Mouse (Mus musculus): ENCODE data around the gene Krtap5-2. TPM values are rescaled to one million over a fixed set of nuclear protein-coding genes. Genes with fewer than 3 reads are reported as not detected.
"Not testable (repeated sequence)": the region's sequence is repeated elsewhere in the genome, so short reads cannot be mapped to it uniquely, and the experiment has no call there.

Gene Krtap5-2
- not detected in 2 replicates for total RNA-seq (2015; ENCODE audit: low replicate concordance)
- not detected in 2 replicates for total RNA-seq (2017; ENCODE audit: low replicate concordance)

DNA sequence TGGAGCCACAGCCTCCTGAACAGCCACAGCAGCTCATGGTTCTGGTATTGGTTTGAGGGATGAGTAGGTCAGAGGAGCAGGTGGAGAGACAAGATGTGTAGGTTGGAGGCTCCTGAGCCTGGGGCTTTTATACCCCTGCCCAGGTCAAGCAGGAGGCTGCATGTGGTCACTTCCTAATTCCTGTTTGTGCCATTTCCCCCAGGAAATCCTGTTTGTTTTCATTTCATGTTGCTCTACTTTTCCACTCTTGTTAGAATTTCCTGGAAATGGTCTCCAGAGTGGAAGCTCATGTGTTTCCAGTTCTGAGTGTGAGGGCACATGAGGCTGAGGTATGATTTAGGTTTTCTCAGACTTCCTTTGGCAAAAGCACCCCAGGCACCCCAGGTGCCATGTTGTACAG, at the start of gene Krtap5-2:
Gene Krtap5-2 (minus strand): TSS at position 101 of the 400 bp plus-strand sequence.
- not testable (repeated sequence) for ATAC-seq (replicated peaks; ENCODE audit: low FRiP score, poor library complexity, severe bottlenecking)

GRCm38 (mm10) chr7:142224518-142224917, 48.7 kb upstream of the Krtap5-2 start:
- no peak for ATAC-seq (replicated peaks; ENCODE audit: low FRiP score, poor library complexity, severe bottlenecking)

GRCm38 (mm10) chr7:142212136-142212535, 36.3 kb upstream of the Krtap5-2 start:
- ATAC-seq (replicated peaks; ENCODE audit: low FRiP score, poor library complexity, severe bottlenecking): not testable (repeated sequence)

DNA sequence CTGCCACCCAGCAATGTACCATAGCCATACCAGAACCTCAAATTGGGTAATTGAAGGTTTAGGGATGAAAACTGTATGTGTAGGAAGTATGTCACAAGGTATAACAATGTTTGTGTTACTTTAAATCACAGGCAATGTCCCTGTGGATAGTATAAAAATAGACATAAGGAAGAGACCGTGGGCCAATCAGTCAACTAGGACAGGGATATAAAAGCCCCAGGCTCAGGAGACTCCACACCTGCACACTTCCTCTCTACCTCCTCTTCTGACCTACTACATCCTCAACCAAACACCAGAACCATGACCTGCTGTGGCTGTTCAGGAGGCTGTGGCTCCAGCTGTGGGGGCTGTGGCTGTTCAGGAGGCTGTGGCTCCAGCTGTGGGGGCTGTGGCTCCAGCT, 35.8 kb upstream of the Krtap5-2 start, which contains the start of gene Gm7579:
Gene Gm7579 (plus strand): TSS at position 301 of the 400 bp plus-strand sequence.
- no peak for ATAC-seq (replicated peaks; ENCODE audit: low FRiP score, poor library complexity, severe bottlenecking)

DNA sequence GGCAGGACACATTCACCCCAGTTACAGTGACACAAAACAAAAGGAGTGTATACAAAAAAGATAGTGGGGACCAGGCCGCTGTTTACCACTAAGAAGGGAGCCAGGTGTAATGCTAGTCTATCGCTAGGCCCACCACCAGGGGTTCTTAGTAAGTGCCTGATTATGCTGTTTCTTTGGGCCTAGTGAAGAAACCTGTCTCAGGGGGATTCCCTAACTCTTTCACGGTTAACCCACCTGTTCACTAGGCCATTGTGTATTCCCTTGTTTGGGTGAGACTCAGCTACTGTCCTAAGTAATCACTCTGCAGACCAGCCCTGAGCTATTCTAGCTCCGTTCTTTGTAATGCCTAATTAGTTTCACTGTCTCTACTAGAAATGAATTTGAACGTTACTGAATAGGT, 31.1 kb upstream of the Krtap5-2 start:
- ATAC-seq (replicated peaks; ENCODE audit: low FRiP score, poor library complexity, severe bottlenecking): not testable (repeated sequence)

GRCm38 (mm10) chr7:142205488-142205887, 29.7 kb upstream of the Krtap5-2 start:
- no peak for ATAC-seq (replicated peaks; ENCODE audit: low FRiP score, poor library complexity, severe bottlenecking)

- ATAC-seq (replicated peaks; ENCODE audit: low FRiP score, poor library complexity, severe bottlenecking): no peak
These were observed 25.3 kb upstream of the Krtap5-2 start, which contains the start of gene Krtap5-3 for GRCm38 (mm10) chr7:142201064-142201463. Gene Krtap5-3, plus strand, starts transcription at chr7:142201364.

DNA sequence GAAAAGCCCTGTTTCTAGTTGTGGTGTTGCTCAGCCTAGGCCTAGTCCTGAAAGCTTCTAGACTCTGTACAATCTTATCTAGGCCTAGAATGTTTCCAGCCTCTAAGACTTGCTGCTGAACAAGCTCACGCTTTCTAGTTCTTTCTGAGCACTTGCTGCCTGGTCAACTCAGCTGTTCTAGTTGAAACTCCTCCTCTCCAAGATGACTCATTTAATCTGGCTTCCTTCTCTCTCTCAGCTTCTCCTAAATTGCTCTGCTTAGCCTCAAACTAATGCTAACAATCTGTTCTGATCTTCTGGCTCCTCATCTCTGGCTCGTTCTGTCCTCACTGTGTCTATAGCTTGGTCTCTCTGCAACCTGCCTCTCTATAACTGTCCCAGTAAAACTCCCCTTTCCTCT, 22.9 kb upstream of the Krtap5-2 start:
- ATAC-seq (replicated peaks; ENCODE audit: low FRiP score, poor library complexity, severe bottlenecking): no peak

DNA sequence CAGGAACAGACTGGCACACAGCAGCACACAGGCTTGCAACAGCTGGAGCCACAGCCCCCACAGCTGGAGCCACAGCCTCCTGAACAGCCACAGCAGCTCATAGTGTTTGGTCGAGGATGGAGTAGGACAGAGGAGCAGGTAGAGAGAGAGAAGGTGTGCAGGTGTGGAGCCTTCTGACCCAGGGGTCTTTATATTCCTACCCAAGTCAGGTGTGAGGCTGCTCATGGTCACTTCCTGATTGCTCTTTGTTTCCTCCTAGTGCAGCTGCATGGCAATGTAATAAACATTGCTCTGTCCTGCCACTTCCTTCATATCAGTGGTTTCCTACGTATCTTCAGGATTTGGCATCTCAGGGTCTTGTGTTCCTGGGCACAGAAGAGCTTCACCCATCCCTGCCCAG, 14.5 kb upstream of the Krtap5-2 start, which contains the start of gene Gm10153:
Gene Gm10153 (minus strand): TSS at position 101 of the 400 bp plus-strand sequence.
- no peak for ATAC-seq (replicated peaks; ENCODE audit: low FRiP score, poor library complexity, severe bottlenecking)

- ATAC-seq (replicated peaks; ENCODE audit: low FRiP score, poor library complexity, severe bottlenecking): no peak
These were observed 12.4 kb upstream of the Krtap5-2 start for GRCm38 (mm10) chr7:142188156-142188555.

- ATAC-seq (replicated peaks; ENCODE audit: low FRiP score, poor library complexity, severe bottlenecking): no peak
These were observed 5.2 kb upstream of the Krtap5-2 start for GRCm38 (mm10) chr7:142181021-142181420.

GRCm38 (mm10) chr7:142178685-142179084, 2.9 kb upstream of the Krtap5-2 start:
- no peak for ATAC-seq (replicated peaks; ENCODE audit: low FRiP score, poor library complexity, severe bottlenecking)

- peak; percentile 68; the same call in 1 of the 2 replicates for ATAC-seq (replicated peaks; ENCODE audit: low FRiP score, poor library complexity, severe bottlenecking)
These were observed 6.0 kb downstream of the Krtap5-2 start for GRCm38 (mm10) chr7:142169836-142170235.

DNA sequence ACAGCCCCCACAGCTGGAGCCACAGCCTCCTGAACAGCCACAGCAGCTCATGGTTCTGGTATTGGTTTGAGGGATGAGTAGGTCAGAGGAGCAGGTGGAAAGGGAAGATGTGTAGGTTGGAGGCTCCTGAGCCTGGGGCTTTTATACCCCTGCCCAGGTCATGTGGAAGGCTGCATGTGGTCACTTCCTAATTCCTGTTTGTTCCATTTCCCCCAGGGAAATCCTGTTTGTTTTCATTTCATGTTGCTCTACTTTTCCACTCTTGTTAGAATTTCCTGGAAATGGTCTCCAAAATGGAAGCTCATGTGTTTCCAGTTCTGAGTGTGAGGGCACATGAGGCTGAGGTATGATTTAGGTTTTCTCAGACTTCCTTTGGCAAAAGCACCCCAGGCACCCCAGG, 10.2 kb downstream of the Krtap5-2 start, which contains the start of gene Gm4553:
Gene Gm4553 (minus strand): TSS at position 101 of the 400 bp plus-strand sequence.
- ATAC-seq (replicated peaks; ENCODE audit: low FRiP score, poor library complexity, severe bottlenecking): not testable (repeated sequence)

DNA sequence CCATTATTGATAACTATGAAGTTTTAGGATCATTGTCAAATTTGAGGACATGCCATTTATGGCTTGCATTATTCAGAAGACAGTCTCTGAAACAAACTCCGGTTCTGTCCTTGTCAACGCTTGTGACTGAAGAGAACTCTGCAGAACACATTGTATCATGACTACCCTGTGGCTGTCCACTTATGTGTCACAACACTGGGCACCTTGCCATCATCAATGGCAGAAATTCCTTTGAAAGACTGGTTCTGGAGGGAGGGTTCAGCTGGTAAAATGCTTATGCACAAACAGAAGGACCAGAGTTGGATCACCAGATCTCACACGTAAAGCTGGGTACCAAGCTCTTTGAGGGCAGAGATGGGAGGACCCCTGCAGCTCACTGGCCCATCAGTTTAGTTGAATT, 16.4 kb downstream of the Krtap5-2 start:
- no peak for ATAC-seq (replicated peaks; ENCODE audit: low FRiP score, poor library complexity, severe bottlenecking)

- ATAC-seq (replicated peaks; ENCODE audit: low FRiP score, poor library complexity, severe bottlenecking): not testable (repeated sequence)
These were observed 18.8 kb downstream of the Krtap5-2 start, which contains the start of gene Gm29735 for GRCm38 (mm10) chr7:142157013-142157412. Gene Gm29735, minus strand, starts transcription at chr7:142157113.

DNA sequence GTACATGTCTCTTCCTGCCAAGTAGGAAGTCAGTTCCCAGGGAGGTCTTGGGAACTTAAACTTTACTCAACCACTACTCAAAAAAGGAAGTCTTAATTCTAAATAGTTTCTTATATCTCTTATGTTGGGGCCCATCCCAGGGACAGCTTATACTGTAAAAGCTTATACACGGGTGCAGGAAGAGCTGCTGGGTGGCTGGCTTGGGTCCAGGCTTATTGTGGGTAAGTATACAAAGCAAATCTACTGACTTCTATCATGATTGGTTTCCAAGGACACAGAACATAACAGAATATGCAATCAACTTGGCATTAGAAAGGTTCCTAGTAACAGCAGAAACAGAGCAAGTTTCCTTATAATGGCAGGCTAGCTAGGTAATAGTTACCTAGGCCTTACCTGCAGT, 20.5 kb downstream of the Krtap5-2 start:
- ATAC-seq (replicated peaks; ENCODE audit: low FRiP score, poor library complexity, severe bottlenecking): no peak

DNA sequence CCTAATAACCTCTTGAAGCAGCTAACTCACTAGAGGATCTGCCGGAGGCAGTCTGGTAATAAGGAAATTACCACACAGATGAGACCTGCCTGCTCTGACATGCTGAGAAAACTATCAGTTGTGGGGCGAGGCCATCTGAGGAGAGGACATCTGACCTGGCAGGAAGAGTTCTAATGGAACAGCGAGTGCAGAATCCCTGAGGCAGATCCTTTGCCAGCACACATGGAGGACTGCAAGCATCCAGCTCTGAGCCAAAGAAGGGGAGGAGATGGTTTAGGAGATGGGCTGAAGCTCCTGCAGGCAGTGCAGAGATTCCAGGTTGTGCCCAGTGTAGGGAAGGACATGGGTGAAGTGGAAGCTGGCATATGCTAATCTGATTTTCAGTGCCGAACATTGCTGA, 23.6 kb downstream of the Krtap5-2 start:
- ATAC-seq (replicated peaks; ENCODE audit: low FRiP score, poor library complexity, severe bottlenecking): no peak

GRCm38 (mm10) chr7:142148633-142149032, 27.2 kb downstream of the Krtap5-2 start:
- no peak for ATAC-seq (replicated peaks; ENCODE audit: low FRiP score, poor library complexity, severe bottlenecking)

GRCm38 (mm10) chr7:142146033-142146432, 29.8 kb downstream of the Krtap5-2 start:
- no peak for ATAC-seq (replicated peaks; ENCODE audit: low FRiP score, poor library complexity, severe bottlenecking)

GRCm38 (mm10) chr7:142145413-142145940, 30.3 kb downstream of the Krtap5-2 start:
- no peak for ATAC-seq (replicated peaks; ENCODE audit: low FRiP score, poor library complexity, severe bottlenecking)

GRCm38 (mm10) chr7:142144507-142144906, 31.3 kb downstream of the Krtap5-2 start, which contains the start of gene Gm45337:
Gene Gm45337, minus strand, starts transcription at chr7:142144607.
- ATAC-seq (replicated peaks; ENCODE audit: low FRiP score, poor library complexity, severe bottlenecking): no peak
